Mouse (Mus musculus): ENCODE results near the gene Pcdh8.

GRCm38 (mm10) chr14:79789535-79789934 is 18.4 kb upstream of the Pcdh8 start:
- TF ChIP-seq CTCF (IDR thresholded peaks at IDR 0.05; ENCODE audit: low read depth) (no peak), EP300 (IDR thresholded peaks at IDR 0.05; ENCODE audit: low read depth) (no peak)
